Mouse (Mus musculus) embryonic facial prominence, embryonic 13.5 days (tissue): ENCODE results near the gene Hdac9. TPM values are rescaled to one million over a fixed set of nuclear protein-coding genes. Genes with fewer than 3 reads are reported as not detected.

Experiments
- ATAC-seq: fragments of 200-750 bp; cut with Nextera tagmentation; 2 replicates; pipeline ENCODE4 v1.8.0; 2017; ENCODE audit warnings: low read depth; ENCODE audit not compliant: insufficient number of reproducible peaks, insufficient read depth, low FRiP score, low TSS enrichment
- H3K27ac ChIP-seq: fragments of 300-500 bp; sonication (generic); 2 replicates; pipeline ENCODE4 v1.5.1; 2015; ENCODE audit warnings: moderate library complexity, mild to moderate bottlenecking, inconsistent platforms
- H3K27me3 ChIP-seq: fragments of 300-500 bp; sonication (generic); 2 replicates; pipeline ENCODE4 v1.6.1; 2015; ENCODE audit warnings: mild to moderate bottlenecking, inconsistent platforms
- H3K36me3 ChIP-seq: fragments of 300-500 bp; sonication (generic); 2 replicates; pipeline ENCODE4 v1.6.1; 2015; ENCODE audit warnings: mild to moderate bottlenecking, inconsistent platforms
- H3K4me1 ChIP-seq: fragments of 300-500 bp; sonication (generic); 2 replicates; pipeline ENCODE4 v1.6.1; 2015; ENCODE audit warnings: inconsistent platforms
- H3K4me2 ChIP-seq: fragments of 300-500 bp; sonication (generic); 2 replicates; pipeline ENCODE4 v1.6.1; 2015; ENCODE audit warnings: moderate library complexity, mild to moderate bottlenecking, inconsistent platforms
- H3K4me3 ChIP-seq: fragments of 300-500 bp; sonication (generic); 2 replicates; pipeline ENCODE4 v1.5.1; 2015; ENCODE audit warnings: mild to moderate bottlenecking, inconsistent platforms
- H3K9ac ChIP-seq: fragments of 300-500 bp; sonication (generic); 2 replicates; pipeline ENCODE4 v1.6.1; 2015; ENCODE audit warnings: mild to moderate bottlenecking, inconsistent platforms
- H3K9me3 ChIP-seq: fragments of 300-500 bp; sonication (generic); 2 replicates; pipeline ENCODE4 v1.6.1; 2016; ENCODE audit warnings: inconsistent platforms
- WGBS: fragments of 180-500 bp; shearing (Covaris S2); methylation state at CpG from one replicate; pipeline ENCODE4 v1.1.7; 2015; ENCODE audit warnings: mixed read lengths; 5-methylcytosine and 5-hydroxymethylcytosine counted together
- polyA plus RNA-seq: library from polyadenylated mRNA; unstranded; fragments of >200 nt; fragmentation: Nextera tagmentation; extraction: Ambion mirVana; gene quantifications from 2 replicates; pipeline ENCODE4 v1.2.1, GENCODE M21; 2015

Gene Hdac9
- polyA plus RNA-seq, 1 experiment from 2014 or later: 7.6 TPM

DNA sequence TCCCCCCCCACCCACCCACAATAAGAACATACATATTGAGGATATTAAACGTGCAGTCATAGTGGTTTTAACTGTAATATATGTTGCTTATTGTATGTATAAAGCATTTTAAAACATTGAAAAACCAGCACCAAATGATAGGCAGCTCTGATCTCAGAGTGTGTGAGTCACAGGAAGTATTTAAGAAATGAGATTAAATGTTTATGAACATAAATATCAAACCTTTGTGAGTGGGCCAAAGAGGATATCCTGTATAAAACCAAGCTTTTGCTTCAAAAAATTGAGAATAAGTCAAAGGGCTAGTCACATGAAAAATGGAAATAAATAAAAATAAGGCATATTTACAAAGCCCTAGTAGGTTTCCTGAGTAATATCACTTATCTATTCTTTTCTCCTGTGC is 667.7 kb downstream of the Hdac9 start:
- peak overlapping the region; percentile 73; the same call in 1 of the 2 replicates for H3K27ac ChIP-seq
- WGBS: 63% methylated on average over 1 of the region's 1 CpGs

DNA sequence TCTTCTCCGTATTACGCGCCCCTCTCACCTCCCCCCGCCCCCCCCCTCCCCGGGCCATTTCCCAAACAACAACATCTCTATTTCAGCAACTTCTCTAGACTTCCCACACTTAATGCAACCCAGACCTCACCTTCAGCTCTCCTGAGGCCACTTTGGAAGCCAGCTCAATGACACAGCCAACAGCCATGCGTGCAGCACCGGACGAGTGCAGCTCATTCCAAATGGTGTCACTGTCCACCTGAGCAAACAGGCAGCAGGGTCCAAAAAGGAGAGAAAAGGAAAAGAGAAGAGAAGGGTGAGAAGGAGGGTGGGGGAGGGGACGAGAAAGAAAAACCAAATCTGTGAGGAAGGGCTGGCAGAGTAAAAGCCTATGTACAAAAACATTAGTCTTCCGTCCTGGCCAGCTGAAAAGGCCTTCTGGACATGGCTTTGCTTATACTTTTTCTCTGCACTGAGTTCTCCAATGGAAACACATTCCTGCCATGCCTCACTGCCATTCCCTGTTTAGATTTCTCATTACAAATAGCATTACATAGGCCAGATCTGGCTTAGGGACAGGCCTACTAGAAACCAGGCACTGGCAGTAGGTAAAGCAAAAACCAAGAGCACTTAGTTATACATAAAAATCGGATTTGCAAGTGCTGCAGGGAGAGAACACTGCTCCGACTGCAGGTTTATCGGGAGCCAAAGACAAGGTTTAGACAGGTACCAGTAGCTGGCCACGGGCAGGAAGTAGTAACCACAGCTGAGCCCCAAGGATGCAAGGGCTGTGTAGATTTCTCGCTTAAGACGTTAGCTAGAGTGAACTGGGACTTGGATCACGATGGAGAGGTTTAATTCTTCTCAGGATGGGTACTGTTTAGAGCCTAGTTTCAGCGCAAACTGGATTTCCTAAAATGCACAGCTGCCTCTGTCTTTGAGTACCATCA is 668.4 kb downstream of the Hdac9 start:
- Histone ChIP-seq H3K4me3 (no peak overlapping the region), H3K4me1 (peaks cover 13% of the 10 kb centered on the region), H3K9me3 (no peaks in the 10 kb centered on the region), H3K27me3 (no peaks in the 10 kb centered on the region), H3K9ac (no peak overlapping the region), H3K36me3 (no peaks in the 10 kb centered on the region), H3K27ac (peak overlapping the region; percentile 73), H3K4me2 (peak overlapping the region; percentile 33)
- ATAC-seq: no peak
- WGBS: 52% methylated on average over 18 of the region's 18 CpGs

More for the DNA sequence above, 667.7 kb downstream of the Hdac9 start:
- H3K4me3 ChIP-seq: no peak overlapping the region
- peaks cover 13% of the 10 kb centered on the region for H3K4me1 ChIP-seq
- no peak for ATAC-seq
- H3K9me3 ChIP-seq: no peaks in the 10 kb centered on the region
- no peak overlapping the region for H3K9ac ChIP-seq
- no peaks in the 10 kb centered on the region for H3K36me3 ChIP-seq
- no peak overlapping the region for H3K4me2 ChIP-seq
- no peaks in the 10 kb centered on the region for H3K27me3 ChIP-seq

DNA sequence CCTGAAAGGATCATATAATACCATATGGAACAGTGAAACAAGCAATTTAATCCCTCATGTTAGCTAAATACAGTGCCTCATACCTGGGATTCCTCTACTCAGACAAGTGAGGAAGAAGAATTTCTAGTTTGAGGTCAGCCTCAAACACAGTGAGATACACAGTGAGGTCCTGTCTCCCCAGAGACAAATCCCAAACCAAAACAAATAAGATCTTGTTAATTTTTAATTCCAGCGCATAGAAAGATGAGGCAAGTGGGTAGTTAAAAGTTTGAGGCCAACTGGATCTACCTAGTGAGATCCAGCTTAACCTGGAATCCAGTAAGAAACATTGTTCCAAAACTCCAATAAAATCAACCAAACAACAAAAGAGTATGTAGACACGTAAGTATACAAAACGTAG is 678.1 kb downstream of the Hdac9 start:
- Histone ChIP-seq H3K4me3 (no peak overlapping the region), H3K27me3 (no peaks in the 10 kb centered on the region), H3K4me1 (0 out of 2 replicates have a peak, but pooled peaks cover 9% of the 10 kb centered on the region), H3K36me3 (no peaks in the 10 kb centered on the region), H3K27ac (no peak overlapping the region), H3K4me2 (no peak overlapping the region), H3K9me3 (no peaks in the 10 kb centered on the region), H3K9ac (no peak overlapping the region)
- no peak for ATAC-seq
- 87% methylated on average over 3 of the region's 3 CpGs for WGBS

DNA sequence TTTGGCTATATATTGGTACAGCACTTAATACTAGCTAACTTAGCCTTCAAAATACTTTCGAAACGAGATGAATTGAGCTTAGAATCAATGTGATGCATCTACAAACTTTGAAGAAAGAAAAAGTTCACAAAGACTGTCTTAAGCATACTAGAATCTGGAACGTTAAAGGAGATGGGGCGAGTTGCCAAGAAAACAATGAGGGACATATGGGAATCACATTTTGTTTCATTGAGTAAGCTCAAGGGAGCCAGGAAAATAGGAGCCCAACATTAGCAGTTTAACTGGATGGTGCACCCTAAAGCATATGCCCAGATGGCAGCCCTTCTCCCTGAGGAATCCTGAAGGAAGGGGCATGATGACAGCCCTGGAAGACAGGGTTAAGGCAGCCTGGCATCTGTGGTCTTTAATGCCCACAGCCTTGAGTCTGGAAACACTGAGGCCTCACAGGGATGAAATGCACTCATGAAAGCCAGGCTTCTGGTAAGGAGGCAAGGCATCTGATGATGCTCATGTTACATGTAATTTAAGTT is 685.2 kb downstream of the Hdac9 start:
- Histone ChIP-seq H3K27me3 (no peaks in the 10 kb centered on the region), H3K9me3 (no peaks in the 10 kb centered on the region), H3K9ac (no peak overlapping the region), H3K4me3 (no peak overlapping the region), H3K36me3 (no peaks in the 10 kb centered on the region), H3K4me1 (peaks cover 5% of the 10 kb centered on the region), H3K4me2 (no peak overlapping the region), H3K27ac (peak overlapping the region; percentile 68)
- no peak for ATAC-seq
- WGBS: 44% methylated on average over 4 of the region's 4 CpGs

DNA sequence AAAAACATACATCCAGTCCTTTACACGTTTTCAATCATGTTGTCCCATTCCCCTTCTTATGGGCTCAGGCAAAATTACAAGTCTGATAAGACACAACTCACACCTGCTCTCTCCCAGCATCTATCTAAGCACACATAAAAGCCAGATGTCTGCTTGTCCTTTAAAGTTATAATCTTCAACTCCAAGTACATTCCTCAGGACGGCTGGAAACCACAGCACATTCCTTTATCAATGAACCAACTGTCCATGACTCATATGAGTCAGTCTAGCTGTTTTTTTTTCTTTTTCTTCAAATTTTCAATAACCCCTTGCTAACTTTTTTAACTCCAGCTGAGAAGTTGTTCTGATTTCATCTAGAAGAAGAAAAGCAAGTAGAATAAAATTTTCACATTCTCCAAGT is 692.4 kb downstream of the Hdac9 start:
- no peak overlapping the region for H3K9ac ChIP-seq
- H3K4me2 ChIP-seq: no peak overlapping the region
- H3K36me3 ChIP-seq: no peaks in the 10 kb centered on the region
- H3K27ac ChIP-seq: no peak overlapping the region
- H3K9me3 ChIP-seq: no peaks in the 10 kb centered on the region
- H3K27me3 ChIP-seq: no peaks in the 10 kb centered on the region
- 34% methylated on average over 2 of the region's 2 CpGs for WGBS
- no peak for ATAC-seq
- no peak overlapping the region for H3K4me3 ChIP-seq
- peaks cover 15% of the 10 kb centered on the region for H3K4me1 ChIP-seq

DNA sequence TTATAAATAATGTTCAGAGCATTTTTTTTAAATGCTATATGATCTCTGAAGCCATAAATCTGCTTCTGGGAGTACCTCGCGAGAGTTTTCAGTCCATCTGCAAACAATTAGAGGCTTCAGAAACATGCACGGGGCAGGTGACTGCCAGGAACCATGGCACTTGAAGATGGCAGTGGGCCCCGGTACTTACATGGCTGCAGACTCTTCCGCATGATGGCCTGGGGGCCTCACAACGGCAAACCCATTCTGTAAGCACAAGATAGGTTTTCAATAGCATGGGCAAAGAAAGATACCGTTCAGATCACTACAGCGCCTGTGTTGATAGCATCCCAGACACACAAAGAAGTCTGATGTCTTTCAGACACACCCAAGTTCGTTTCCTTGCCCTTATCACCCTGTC is 695.9 kb downstream of the Hdac9 start:
- Histone ChIP-seq H3K9me3 (no peaks in the 10 kb centered on the region), H3K36me3 (no peaks in the 10 kb centered on the region), H3K27me3 (no peaks in the 10 kb centered on the region), H3K4me2 (0 out of 2 replicates have a peak overlapping the region, but pooled peaks have one; percentile 18), H3K9ac (no peak overlapping the region), H3K4me1 (peaks cover 17% of the 10 kb centered on the region), H3K27ac (peak overlapping the region; percentile 49; the same call in 1 of the 2 replicates), H3K4me3 (no peak overlapping the region)
- 39% methylated on average over 9 of the region's 9 CpGs for WGBS
- no peak for ATAC-seq

DNA sequence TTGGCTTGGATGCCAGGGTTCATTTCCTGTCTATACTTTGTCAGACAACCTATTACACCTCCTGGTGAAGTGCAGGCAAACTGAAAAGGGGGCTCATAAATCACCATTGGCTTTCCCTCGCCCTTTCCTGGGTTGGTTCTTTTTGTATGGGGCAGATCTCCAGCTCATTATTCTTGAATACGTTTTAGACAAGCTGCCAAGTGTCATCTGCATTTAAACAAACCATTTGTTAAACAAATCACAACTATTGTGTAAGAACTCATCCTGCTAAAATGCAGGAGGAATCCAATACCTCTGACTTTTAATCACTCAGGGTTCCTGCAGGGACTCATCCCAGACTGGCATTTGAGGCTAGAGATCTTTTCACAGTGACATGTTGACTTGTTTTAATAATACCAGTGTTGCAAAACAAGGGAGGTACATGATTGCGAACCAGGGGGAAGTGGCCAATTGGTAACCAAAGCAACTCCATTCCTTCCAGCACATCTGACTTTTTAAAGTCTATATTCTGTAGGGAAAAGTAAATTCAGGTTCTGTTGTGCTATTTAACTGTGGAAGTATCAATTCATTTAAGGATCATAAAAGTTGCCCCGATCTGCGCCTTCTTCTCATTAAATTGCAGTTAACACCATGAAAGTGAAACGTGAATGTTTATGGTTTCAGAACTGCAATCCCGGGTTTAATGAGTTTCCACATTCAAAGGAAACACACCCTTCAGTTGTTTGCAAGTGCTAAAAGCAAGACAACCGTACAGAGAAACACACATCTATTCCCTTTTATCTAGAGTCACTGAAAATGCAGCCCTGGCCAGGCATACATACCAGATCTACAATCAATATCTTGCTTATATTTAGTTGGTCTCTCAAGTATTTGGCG is 696.6 kb downstream of the Hdac9 start:
- H3K4me2 ChIP-seq: 0 out of 2 replicates have a peak overlapping the region, but pooled peaks have one; percentile 18
- H3K9me3 ChIP-seq: no peaks in the 10 kb centered on the region
- no peak overlapping the region for H3K4me3 ChIP-seq
- peaks cover 24% of the 10 kb centered on the region for H3K4me1 ChIP-seq
- H3K27me3 ChIP-seq: no peaks in the 10 kb centered on the region
- 41% methylated on average over 9 of the region's 9 CpGs for WGBS
- H3K27ac ChIP-seq: no peak overlapping the region
- H3K9ac ChIP-seq: no peak overlapping the region
- no peak for ATAC-seq
- H3K36me3 ChIP-seq: no peaks in the 10 kb centered on the region

DNA sequence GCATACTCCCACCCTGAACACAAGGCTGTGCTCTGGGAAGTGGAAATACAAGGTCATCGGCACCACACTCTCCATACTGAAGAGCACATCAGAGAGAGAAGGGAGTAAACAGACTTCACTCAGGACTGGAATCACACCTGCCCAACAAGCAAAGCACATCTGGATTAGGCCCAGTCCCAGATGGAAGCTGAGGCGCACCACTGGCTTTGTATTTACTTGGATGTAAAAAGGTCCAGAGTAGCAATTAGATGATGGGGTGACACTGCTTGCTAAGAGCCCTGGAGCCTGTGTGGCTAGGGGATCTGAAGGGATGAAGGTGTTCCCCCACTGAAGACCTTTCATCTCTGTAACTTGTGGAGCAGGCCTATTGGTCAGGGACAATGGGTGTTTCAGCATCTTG is 698.3 kb downstream of the Hdac9 start:
- WGBS: 85% methylated on average over 2 of the region's 2 CpGs
- no peak overlapping the region for H3K4me2 ChIP-seq
- no peaks in the 10 kb centered on the region for H3K27me3 ChIP-seq
- H3K4me3 ChIP-seq: no peak overlapping the region
- no peak for ATAC-seq
- H3K36me3 ChIP-seq: no peaks in the 10 kb centered on the region
- no peak overlapping the region for H3K9ac ChIP-seq
- H3K9me3 ChIP-seq: no peaks in the 10 kb centered on the region
- H3K4me1 ChIP-seq: peaks cover 31% of the 10 kb centered on the region
- no peak overlapping the region for H3K27ac ChIP-seq

DNA sequence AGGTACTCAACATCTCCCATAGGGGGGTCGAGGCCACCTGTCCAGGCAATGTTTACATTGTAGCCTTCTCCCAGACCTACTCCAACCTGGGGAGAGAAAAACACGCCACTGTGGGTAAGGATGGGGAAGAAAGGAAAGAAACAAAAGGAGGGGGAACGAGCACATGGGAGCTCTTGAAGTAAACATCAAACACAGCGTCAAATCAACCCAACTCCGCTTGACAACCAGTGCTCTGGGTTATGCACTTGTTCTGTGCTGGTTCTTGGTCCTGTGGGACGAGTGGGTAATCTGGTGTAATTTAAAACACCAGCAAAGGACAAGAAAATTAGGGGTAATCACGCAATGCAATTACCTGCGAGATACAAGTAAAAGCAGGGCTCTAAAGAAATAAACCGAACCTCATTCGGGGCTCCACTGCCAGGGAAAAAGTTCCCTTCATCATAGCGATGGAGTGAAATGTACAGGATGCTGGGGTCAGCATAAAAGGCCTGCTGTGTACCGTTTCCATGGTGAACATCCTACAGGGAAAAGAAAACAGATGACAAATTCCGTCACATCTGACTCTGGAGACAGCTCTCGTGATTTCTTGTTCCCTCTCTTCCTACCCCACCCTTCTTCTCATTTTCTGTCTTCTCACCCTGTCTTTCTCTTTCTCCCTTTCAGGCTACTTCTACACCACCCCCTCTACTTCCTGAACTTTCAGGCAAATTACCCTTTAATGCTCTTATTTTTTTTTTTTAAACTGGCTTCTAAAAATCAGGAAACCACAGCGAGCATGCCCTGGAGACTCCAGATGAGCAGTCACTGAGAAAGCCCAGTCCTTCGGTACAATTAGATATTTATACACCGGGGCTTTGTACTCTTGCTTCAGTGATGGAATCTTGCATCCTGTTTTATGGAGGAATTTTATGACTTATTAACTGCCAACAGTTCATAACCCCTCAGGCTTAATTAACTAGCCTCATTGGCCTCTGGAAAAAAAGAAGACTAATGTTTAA is 701.6 kb downstream of the Hdac9 start:
- peak overlapping the region; percentile 37 for H3K4me2 ChIP-seq
- 16% methylated on average over 17 of the region's 17 CpGs for WGBS
- H3K9ac ChIP-seq: no peak overlapping the region
- ATAC-seq: no peak
- H3K27me3 ChIP-seq: no peaks in the 10 kb centered on the region
- H3K9me3 ChIP-seq: no peaks in the 10 kb centered on the region
- H3K27ac ChIP-seq: peak overlapping the region; percentile 48
- H3K4me1 ChIP-seq: peaks cover 20% of the 10 kb centered on the region
- no peaks in the 10 kb centered on the region for H3K36me3 ChIP-seq
- H3K4me3 ChIP-seq: no peak overlapping the region

DNA sequence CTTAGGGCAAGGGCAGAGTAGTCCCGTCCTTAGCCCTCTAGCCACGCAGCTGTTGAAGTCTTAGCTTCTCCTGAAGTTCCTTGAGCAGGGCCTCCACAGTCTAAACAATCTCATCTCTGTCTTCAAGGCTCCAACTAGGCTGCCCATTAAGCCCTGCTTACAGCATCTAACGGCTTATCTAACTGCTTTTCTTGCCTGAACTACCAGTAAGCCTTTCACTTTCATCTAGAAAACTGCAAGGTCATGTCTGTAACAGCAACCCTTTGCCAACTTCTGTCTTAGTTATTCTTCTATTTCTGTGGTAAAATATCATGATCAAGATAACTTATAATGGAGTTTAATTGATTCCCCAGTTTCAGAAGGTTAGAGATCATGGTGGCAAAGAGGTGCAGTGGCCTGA is 704.7 kb downstream of the Hdac9 start:
- H3K4me3 ChIP-seq: no peak overlapping the region

More for the DNA sequence above, 704.7 kb downstream of the Hdac9 start:
- H3K9ac ChIP-seq: no peak overlapping the region
- peaks cover 16% of the 10 kb centered on the region for H3K4me1 ChIP-seq
- 62% methylated on average over 3 of the region's 3 CpGs for WGBS
- no peak overlapping the region for H3K4me2 ChIP-seq
- no peak for ATAC-seq
- H3K36me3 ChIP-seq: no peaks in the 10 kb centered on the region
- no peak overlapping the region for H3K27ac ChIP-seq
- H3K9me3 ChIP-seq: no peaks in the 10 kb centered on the region
- no peaks in the 10 kb centered on the region for H3K27me3 ChIP-seq
